In the genomic region with DNA sequence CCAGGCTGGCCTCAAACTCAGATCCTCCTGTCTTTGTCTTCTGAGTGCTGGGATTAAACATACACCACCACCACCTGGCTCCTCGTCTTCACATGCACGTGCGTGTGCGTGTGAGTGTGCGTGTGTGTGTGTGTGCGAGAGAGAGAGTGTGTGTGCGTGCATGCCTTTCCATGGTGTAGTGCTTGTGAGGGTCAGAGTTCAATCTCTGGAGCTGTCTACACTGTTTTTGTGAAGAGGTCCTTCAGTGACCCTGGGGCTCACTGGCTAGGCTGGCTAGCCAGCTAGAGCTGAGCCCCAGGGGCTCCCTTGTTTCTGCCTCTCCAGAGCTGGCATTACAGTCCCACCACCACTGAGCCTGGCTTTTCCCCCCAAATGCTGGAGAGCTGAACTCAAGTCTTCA, we compare ENCODE assay signal across 20 mouse cellular contexts. TPM values are rescaled to one million over a fixed set of nuclear protein-coding genes. Genes with fewer than 3 reads are reported as not detected.
"Had no signal": no experiment of that assay in that cellular context is flagged by ENCODE, and none has a peak within 500 bp of the region (broad histone marks: within the 10 kb centered on the region; RNA-seq: fewer than 3 reads in every experiment).

No protein-coding gene starts in this region.

- H3K4me3 ChIP-seq: layer of hippocampus, adult 2 months; limb, embryonic 10.5 days; limb, embryonic 13.5 days; liver, embryonic 12.5 days; liver, embryonic 15.5 days; lung, embryonic 15.5 days had no signal

- H3K9ac ChIP-seq: limb, embryonic 13.5 days; liver, embryonic 12.5 days; liver, embryonic 15.5 days; lung, embryonic 15.5 days had no signal

- DNase-seq: layer of hippocampus, adult 9-11 months; liver; lung, adult 18-20 months; lung, postnatal 10 days; lung, postnatal 36 days; midbrain, embryonic 14.5 days; thymus, adult 18-20 months; thymus, postnatal 36 days had no signal

- ATAC-seq: intestine, postnatal 0 days; liver, embryonic 12.5 days had no signal

- H3K4me2 ChIP-seq: limb, embryonic 13.5 days; liver, embryonic 12.5 days; liver, embryonic 15.5 days; lung, embryonic 15.5 days had no signal

- H3K4me1 ChIP-seq: limb, embryonic 10.5 days; limb, embryonic 13.5 days; liver, embryonic 12.5 days; liver, embryonic 15.5 days; lung, embryonic 15.5 days had no signal

- H3K27me3 ChIP-seq: liver, embryonic 15.5 days; lung, embryonic 15.5 days had no signal

- H3K36me3 ChIP-seq: limb, embryonic 10.5 days; limb, embryonic 13.5 days; liver, embryonic 12.5 days; liver, embryonic 15.5 days; lung, embryonic 15.5 days had no signal

- H3K9me3 ChIP-seq: limb, embryonic 10.5 days; liver, embryonic 12.5 days; liver, embryonic 15.5 days; lung, embryonic 15.5 days had no signal

- H3K27ac ChIP-seq: limb, embryonic 10.5 days; limb, embryonic 13.5 days; liver, embryonic 12.5 days; liver, embryonic 15.5 days; lung, embryonic 15.5 days had no signal

RNA-seq across cellular contexts. Expression of gene Slc22a12, which starts 1.3 kb away (rescaled TPM):
- polyA plus RNA-seq: intestine, embryonic 14.5 days; intestine, postnatal 0 days; limb, embryonic 10.5 days; limb, embryonic 13.5 days; liver, embryonic 12.5 days; liver, embryonic 15.5 days; midbrain, embryonic 14.5 days; neural tube, embryonic 11.5 days; small intestine, adult 2 months; stomach, embryonic 16.5 days; urinary bladder, adult 2 months had no signal
